In the genomic region with DNA sequence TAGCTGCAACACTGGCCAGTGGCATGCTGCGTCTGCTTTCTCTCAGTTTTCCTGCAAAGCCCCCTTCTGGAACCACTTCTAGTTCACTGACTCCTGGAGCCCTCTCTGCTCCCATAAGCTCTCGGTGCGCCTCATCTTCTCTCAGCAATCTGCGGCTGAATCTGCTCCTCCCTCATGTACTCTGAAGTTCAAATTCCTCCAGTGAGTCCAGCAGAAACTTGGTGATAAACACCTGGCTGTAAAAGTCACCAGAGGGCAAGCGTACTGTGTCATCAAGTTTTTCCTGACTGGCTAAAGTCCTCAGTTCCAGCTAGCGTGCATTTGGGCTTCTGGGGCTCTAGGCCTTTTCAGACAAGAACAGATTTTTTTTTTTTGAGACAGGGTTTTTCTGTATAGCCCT, we compare ENCODE assay signal across 30 mouse cellular contexts. TPM values are rescaled to one million over a fixed set of nuclear protein-coding genes. Genes with fewer than 3 reads are reported as not detected.
DNase-seq lines count a peak whose midpoint lies in the region; ATAC-seq and TF ChIP-seq lines count a peak whose summit lies in the region.
"Had no signal": no experiment of that assay in that cellular context is flagged by ENCODE, and none has a peak within 500 bp of the region (broad histone marks: within the 10 kb centered on the region; RNA-seq: fewer than 3 reads in every experiment).

No protein-coding gene starts in this region.

- no peaks in the 10 kb centered on the region for H3K27me3 ChIP-seq in liver, adult 2 months (ENCODE audit: control insufficient read depth, insufficient read depth, low read length)
- no peaks in the 10 kb centered on the region for H3K27me3 ChIP-seq in heart, embryonic 10.5 days (ENCODE audit: insufficient read depth, poor library complexity, severe bottlenecking)
- H3K27me3 ChIP-seq: forebrain, embryonic 13.5 days; limb, embryonic 12.5 days; liver, embryonic 13.5 days; neural tube, embryonic 15.5 days; stomach, embryonic 15.5 days had no signal

- H3K4me1 ChIP-seq in liver, adult 2 months (ENCODE audit: control insufficient read depth, insufficient read depth, low read length): peaks cover 5% of the 10 kb centered on the region
- H3K4me1 ChIP-seq in heart, embryonic 10.5 days: peaks cover 9% of the 10 kb centered on the region; the same call in 1 of the 2 replicates
- H3K4me1 ChIP-seq: forebrain, embryonic 13.5 days; limb, embryonic 12.5 days; liver, embryonic 13.5 days; neural tube, embryonic 15.5 days; stomach, embryonic 15.5 days had no signal

- no peak for TF ChIP-seq CTCF in liver, adult 2 months (IDR thresholded peaks at IDR 0.05; ENCODE audit: low read depth, low read length)

- TF ChIP-seq POLR2A in liver, adult 2 months (IDR thresholded peaks at IDR 0.05; ENCODE audit: extremely low read depth, insufficient read depth, low read length): no peak

- no peak overlapping the region; the same call in 1 of the 2 replicates for H3K27ac ChIP-seq in liver, adult 2 months (replicated peaks; ENCODE audit: insufficient read depth, low read depth, low read length)
- no peak overlapping the region for H3K27ac ChIP-seq in heart, embryonic 10.5 days
- H3K27ac ChIP-seq: forebrain, embryonic 13.5 days; hindbrain, embryonic 14.5 days; layer of hippocampus, adult 2 months; left cerebral cortex, adult 2 months; limb, embryonic 12.5 days; liver, embryonic 13.5 days; neural tube, embryonic 15.5 days; stomach, embryonic 15.5 days had no signal

- H3K79me2 ChIP-seq in liver, adult 2 months (ENCODE audit: control insufficient read depth, insufficient read depth, low read length): no peaks in the 10 kb centered on the region

- H3K9ac ChIP-seq in liver, adult 2 months (ENCODE audit: low read depth, low read length): no peak overlapping the region
- H3K9ac ChIP-seq: forebrain, embryonic 13.5 days; hindbrain, embryonic 14.5 days; limb, embryonic 12.5 days; liver, embryonic 13.5 days; lung, embryonic 14.5 days; neural tube, embryonic 15.5 days; stomach, embryonic 15.5 days had no signal

- no peak for ATAC-seq in cerebellum, adult (ENCODE audit: insufficient number of reproducible peaks, low FRiP score, low TSS enrichment)
- ATAC-seq: CD4-positive, CD25-positive, alpha-beta regulatory T cell, adult 4 months; forebrain, embryonic 13.5 days had no signal

- no peak overlapping the region for H3K4me3 ChIP-seq in liver, adult 2 months (ENCODE audit: insufficient read depth, low read depth, low read length)
- no peak overlapping the region for H3K4me3 ChIP-seq in heart, embryonic 10.5 days
- H3K4me3 ChIP-seq: forebrain, embryonic 13.5 days; layer of hippocampus, adult 2 months; left cerebral cortex, adult 2 months; limb, embryonic 12.5 days; liver, embryonic 13.5 days; neural tube, embryonic 15.5 days; stomach, embryonic 15.5 days had no signal

- H3K36me3 ChIP-seq in liver, adult 2 months (ENCODE audit: control insufficient read depth, insufficient read depth, low read length): no peaks in the 10 kb centered on the region
- H3K36me3 ChIP-seq in heart, embryonic 10.5 days: no peaks in the 10 kb centered on the region
- H3K36me3 ChIP-seq: limb, embryonic 12.5 days; liver, embryonic 13.5 days; neural tube, embryonic 15.5 days; stomach, embryonic 15.5 days had no signal

- 26% methylated on average over 6 of the region's 6 CpGs for WGBS in liver, adult 2 months
- 64% methylated on average over 6 of the region's 6 CpGs for WGBS in heart, embryonic 10.5 days

- H3K9me3 ChIP-seq in heart, embryonic 10.5 days: no peaks in the 10 kb centered on the region
- H3K9me3 ChIP-seq: forebrain, embryonic 13.5 days; limb, embryonic 12.5 days; liver, embryonic 13.5 days; neural tube, embryonic 15.5 days; stomach, embryonic 15.5 days had no signal

- peak; percentile 88 for DNase-seq in liver, adult 2 months (ENCODE audit: extremely low read depth, low read depth, low spot score)
- no peak for DNase-seq in liver
- peak; percentile 43 to 74 for DNase-seq in kidney, adult 8-10 months
- peak; percentile 45 to 65 for DNase-seq in kidney, postnatal 25 days
- DNase-seq in heart, postnatal 4 days: no peak
- DNase-seq in heart, embryonic 10.5 days (ENCODE audit: low spot score): no peak
- DNase-seq: cerebellum, adult 8-10 months; cerebellum, postnatal 25 days; gastrocnemius, postnatal 25 days; heart, adult 11 months; liver, embryonic 13.5 days; lung, embryonic 14.5 days; lung, postnatal 14 days; midbrain, embryonic 14.5 days; retina, postnatal 1 day; right cerebral cortex, postnatal 14 days had no signal

RNA-seq across cellular contexts. Expression of a gene that starts 36.7 kb away (rescaled TPM):
- 0.18 and 0.27 TPM in 2 replicates for total RNA-seq in liver, adult 2 months (2014; rRNA removed)
- 1.4 and 1.7 TPM in 2 replicates for polyA plus RNA-seq in liver, adult 2 months (2012; rRNA removed)
- total RNA-seq in heart, postnatal 4 days (2021): under 1 TPM; 0.07 to 0.29 TPM
- not detected in 2 replicates for polyA plus RNA-seq in heart, embryonic 10.5 days (2016; fragmentation: Nextera tagmentation; extraction: Ambion mirVana)
- total RNA-seq: adrenal gland, adult 18-20 months; gastrocnemius, adult 18-20 months; gastrocnemius, postnatal 25 days; hematopoietic stem cell, adult 5-6 weeks; layer of hippocampus, adult 2 months; left cerebral cortex, adult 2 months had no signal
- polyA plus RNA-seq: CD4-positive, CD25-positive, alpha-beta regulatory T cell, adult 4 months; embryonic facial prominence, embryonic 11.5 days; forebrain, embryonic 13.5 days; heart, embryonic 11.5 days; limb, embryonic 12.5 days; midbrain, embryonic 14.5 days; neural tube, embryonic 15.5 days had no signal

Comparison
In these comparisons a context has a peak if more than half of its experiments do, and no peak if none do; other contexts are left out.
1. DNase-seq: peak in liver, adult 2 months (single experiment), kidney, adult 8-10 months (2 of 2) and kidney, postnatal 25 days (2 of 2); none in liver (single experiment), heart, postnatal 4 days (single experiment) and heart, embryonic 10.5 days (single experiment).